Mouse (Mus musculus) lung, embryonic 15.5 days (tissue): ENCODE measurements around the gene Tnni3. TPM values are rescaled to one million over a fixed set of nuclear protein-coding genes. Genes with fewer than 3 reads are reported as not detected.

Source experiments
- ATAC-seq: fragments of 200-750 bp; cut with Nextera tagmentation; 2 replicates; pipeline ENCODE4 v1.8.0; 2017; ENCODE audit warnings: moderate number of reproducible peaks, borderline replicate concordance; ENCODE audit not compliant: low FRiP score, low TSS enrichment; ENCODE audit errors: extremely low read depth
- H3K27ac ChIP-seq: fragments of 300-500 bp; sonication (generic); 2 replicates; pipeline ENCODE4 v1.5.1; 2015; ENCODE audit warnings: moderate library complexity, mild to moderate bottlenecking, inconsistent platforms
- H3K27me3 ChIP-seq: fragments of 300-500 bp; sonication (generic); 2 replicates; pipeline ENCODE4 v1.6.1; 2015; ENCODE audit warnings: inconsistent platforms
- H3K36me3 ChIP-seq: fragments of 300-500 bp; sonication (generic); 2 replicates; pipeline ENCODE4 v1.6.1; 2015; ENCODE audit warnings: inconsistent platforms
- H3K4me1 ChIP-seq: fragments of 300-500 bp; sonication (generic); 2 replicates; pipeline ENCODE4 v1.6.1; 2015; ENCODE audit warnings: inconsistent platforms
- H3K4me2 ChIP-seq: fragments of 300-500 bp; sonication (generic); 2 replicates; pipeline ENCODE4 v1.6.1; 2015; ENCODE audit warnings: inconsistent platforms, mild to moderate bottlenecking, moderate library complexity
- H3K4me3 ChIP-seq: fragments of 300-500 bp; sonication (generic); 2 replicates; pipeline ENCODE4 v1.5.1; 2015; ENCODE audit warnings: mild to moderate bottlenecking, inconsistent platforms
- H3K9ac ChIP-seq: fragments of 300-500 bp; sonication (generic); 2 replicates; pipeline ENCODE4 v1.6.1; 2015; ENCODE audit warnings: inconsistent platforms
- H3K9me3 ChIP-seq: fragments of 300-500 bp; sonication (generic); 2 replicates; pipeline ENCODE4 v1.6.1; 2016; ENCODE audit warnings: inconsistent platforms
- WGBS: fragments of 180-500 bp; shearing (Covaris S2); methylation state at CpG from one replicate; pipeline ENCODE4 v1.1.7; 2015; 5-methylcytosine and 5-hydroxymethylcytosine counted together
- polyA plus RNA-seq: library from polyadenylated mRNA; unstranded; fragments of >200 nt; fragmentation: Nextera tagmentation; extraction: Ambion mirVana; gene quantifications from 2 replicates; pipeline ENCODE4 v1.2.1, GENCODE M21; 2015

Gene Tnni3
- polyA plus RNA-seq, 1 experiment from 2014 or later, result 114 TPM

GRCm38 (mm10) chr7:4516332-4517050, 7.5 kb downstream of the Tnni3 start, which contains the start of gene Tnnt1:
Tnnt1 (minus strand) TSS chr7:4516382.
- Histone ChIP-seq H3K4me1 (peaks cover 27% of the 10 kb centered on the region), H3K27me3 (0 out of 2 replicates have a peak, but pooled peaks cover under 1% of the 10 kb centered on the region), H3K4me2 (no peak within 1 kb of the TSS), H3K27ac (no peak within 1 kb of the TSS), H3K36me3 (no peaks in the 10 kb centered on the region), H3K9ac (no peak within 1 kb of the TSS), H3K4me3 (no peak within 1 kb of the TSS), H3K9me3 (no peaks in the 10 kb centered on the region)
- ATAC-seq, result no peak
- 44% methylated on average over 2 of the region's 4 CpGs for WGBS

- H3K4me3 ChIP-seq, result no peak overlapping the region
- H3K27ac ChIP-seq, result no peak overlapping the region
- H3K36me3 ChIP-seq, result no peaks in the 10 kb centered on the region
- H3K9me3 ChIP-seq, result no peaks in the 10 kb centered on the region
- 46% methylated on average over 6 of the region's 6 CpGs for WGBS
- H3K4me2 ChIP-seq, result no peak overlapping the region
- peaks cover 28% of the 10 kb centered on the region for H3K4me1 ChIP-seq
- ATAC-seq, result no peak
- H3K27me3 ChIP-seq, result no peaks in the 10 kb centered on the region
- no peak overlapping the region for H3K9ac ChIP-seq
These were observed 8.2 kb downstream of the Tnni3 start for GRCm38 (mm10) chr7:4515853-4516252.

GRCm38 (mm10) chr7:4513829-4514712, 10.0 kb downstream of the Tnni3 start:
- Histone ChIP-seq H3K4me2 (no peak overlapping the region), H3K27ac (no peak overlapping the region), H3K4me1 (peaks cover 39% of the 10 kb centered on the region), H3K4me3 (no peak overlapping the region), H3K36me3 (no peaks in the 10 kb centered on the region), H3K27me3 (no peaks in the 10 kb centered on the region), H3K9ac (no peak overlapping the region), H3K9me3 (no peaks in the 10 kb centered on the region)
- 49% methylated on average over 6 of the region's 6 CpGs for WGBS
- no peak; the same call in 1 of the 2 replicates for ATAC-seq

- no peak overlapping the region for H3K27ac ChIP-seq
- H3K27me3 ChIP-seq, result no peaks in the 10 kb centered on the region; the same call in 1 of the 2 replicates
- H3K36me3 ChIP-seq, result no peaks in the 10 kb centered on the region
- H3K9ac ChIP-seq, result no peak overlapping the region
- no peak overlapping the region for H3K4me2 ChIP-seq
- WGBS, result 28% methylated on average over 13 of the region's 13 CpGs
- H3K9me3 ChIP-seq, result no peaks in the 10 kb centered on the region
- peaks cover 39% of the 10 kb centered on the region for H3K4me1 ChIP-seq
- no peak for ATAC-seq
- H3K4me3 ChIP-seq, result no peak overlapping the region
These were observed 10.8 kb downstream of the Tnni3 start for GRCm38 (mm10) chr7:4513236-4513635.

GRCm38 (mm10) chr7:4511489-4512224, 12.4 kb downstream of the Tnni3 start:
- Histone ChIP-seq H3K27ac (no peak overlapping the region; the same call in 1 of the 2 replicates), H3K9me3 (no peaks in the 10 kb centered on the region), H3K36me3 (no peaks in the 10 kb centered on the region), H3K9ac (no peak overlapping the region), H3K27me3 (no peaks in the 10 kb centered on the region; the same call in 1 of the 2 replicates), H3K4me1 (peaks cover 36% of the 10 kb centered on the region), H3K4me2 (no peak overlapping the region), H3K4me3 (no peak overlapping the region)
- ATAC-seq, result no peak
- 53% methylated on average over 8 of the region's 8 CpGs for WGBS

GRCm38 (mm10) chr7:4509863-4510608, 14.0 kb downstream of the Tnni3 start:
- peak; percentile 93 for ATAC-seq
- Histone ChIP-seq H3K4me2 (peak overlapping the region; percentile 41), H3K4me3 (no peak overlapping the region), H3K27ac (peak overlapping the region; percentile 69), H3K27me3 (no peaks in the 10 kb centered on the region; the same call in 1 of the 2 replicates), H3K9me3 (no peaks in the 10 kb centered on the region), H3K9ac (no peak overlapping the region), H3K36me3 (no peaks in the 10 kb centered on the region), H3K4me1 (peaks cover 28% of the 10 kb centered on the region)
- WGBS, result 9% methylated on average over 24 of the region's 24 CpGs

- H3K4me3 ChIP-seq, result no peak overlapping the region
- peaks cover 21% of the 10 kb centered on the region for H3K4me1 ChIP-seq
- H3K27me3 ChIP-seq, result no peaks in the 10 kb centered on the region; the same call in 1 of the 2 replicates
- no peaks in the 10 kb centered on the region for H3K9me3 ChIP-seq
- no peak overlapping the region for H3K4me2 ChIP-seq
- ATAC-seq, result no peak
- WGBS, result 80% methylated on average over 8 of the region's 8 CpGs
- no peak overlapping the region for H3K27ac ChIP-seq
- H3K9ac ChIP-seq, result no peak overlapping the region
- H3K36me3 ChIP-seq, result no peaks in the 10 kb centered on the region
These were observed 15.3 kb downstream of the Tnni3 start for GRCm38 (mm10) chr7:4508739-4509116.

- Histone ChIP-seq H3K36me3 (no peaks in the 10 kb centered on the region), H3K9ac (no peak overlapping the region), H3K9me3 (no peaks in the 10 kb centered on the region), H3K4me2 (no peak overlapping the region), H3K27ac (no peak overlapping the region), H3K4me3 (no peak overlapping the region), H3K27me3 (no peaks in the 10 kb centered on the region; the same call in 1 of the 2 replicates), H3K4me1 (peaks cover 21% of the 10 kb centered on the region)
- ATAC-seq, result no peak
- 66% methylated on average over 12 of the region's 32 CpGs for WGBS
These were observed 15.8 kb downstream of the Tnni3 start for GRCm38 (mm10) chr7:4508062-4508738.

- Histone ChIP-seq H3K9ac (no peak overlapping the region), H3K36me3 (no peaks in the 10 kb centered on the region), H3K9me3 (no peaks in the 10 kb centered on the region), H3K4me3 (no peak overlapping the region), H3K4me1 (peaks cover 20% of the 10 kb centered on the region), H3K4me2 (no peak overlapping the region), H3K27ac (no peak overlapping the region), H3K27me3 (no peaks in the 10 kb centered on the region; the same call in 1 of the 2 replicates)
- 46% methylated on average over 3 of the region's 4 CpGs for WGBS
- ATAC-seq, result no peak
These were observed 16.8 kb downstream of the Tnni3 start for GRCm38 (mm10) chr7:4507220-4507619.

- H3K27me3 ChIP-seq, result no peaks in the 10 kb centered on the region; the same call in 1 of the 2 replicates
- no peaks in the 10 kb centered on the region for H3K9me3 ChIP-seq
- H3K4me2 ChIP-seq, result no peak overlapping the region
- ATAC-seq, result no peak
- H3K4me1 ChIP-seq, result peaks cover 17% of the 10 kb centered on the region
- no peak overlapping the region for H3K9ac ChIP-seq
- no peak overlapping the region for H3K4me3 ChIP-seq
- no peaks in the 10 kb centered on the region for H3K36me3 ChIP-seq
- no peak overlapping the region for H3K27ac ChIP-seq
- 49% methylated on average over 11 of the region's 11 CpGs for WGBS
These were observed 19.2 kb downstream of the Tnni3 start for GRCm38 (mm10) chr7:4504646-4505435.
